Mouse (Mus musculus) 3134 (cell line): ENCODE data around the gene Slc6a20b.

ENCODE experiments used
- DNase-seq: peaks from one replicate; pipeline ENCODE4 v3.0.0-alpha.2; 2011; ENCODE audit warnings: low spot score; ENCODE audit not compliant: insufficient read length; ENCODE audit errors: extremely low read depth

Slc6a20b gene

DNA sequence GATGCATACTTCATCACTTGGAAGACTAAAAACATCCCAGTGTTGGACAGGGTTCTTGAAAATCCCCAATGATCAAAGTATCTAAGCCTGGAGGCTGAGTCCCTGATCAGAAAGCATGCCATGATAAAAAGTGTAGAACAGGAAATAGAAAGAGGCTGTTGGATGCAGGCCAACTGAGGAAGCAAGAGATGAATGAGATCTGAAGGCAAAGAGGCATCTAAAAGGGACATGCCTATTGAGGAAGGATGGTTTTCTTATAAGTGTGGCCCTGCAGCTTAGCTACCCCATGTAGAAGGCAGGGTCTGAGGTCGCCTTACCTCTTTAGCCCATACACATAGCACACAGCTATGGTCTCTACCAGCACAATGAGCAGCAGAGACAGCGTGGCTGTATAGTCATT lies 35.5 kb downstream of the Slc6a20b start:
- DNase-seq: no peak

DNA sequence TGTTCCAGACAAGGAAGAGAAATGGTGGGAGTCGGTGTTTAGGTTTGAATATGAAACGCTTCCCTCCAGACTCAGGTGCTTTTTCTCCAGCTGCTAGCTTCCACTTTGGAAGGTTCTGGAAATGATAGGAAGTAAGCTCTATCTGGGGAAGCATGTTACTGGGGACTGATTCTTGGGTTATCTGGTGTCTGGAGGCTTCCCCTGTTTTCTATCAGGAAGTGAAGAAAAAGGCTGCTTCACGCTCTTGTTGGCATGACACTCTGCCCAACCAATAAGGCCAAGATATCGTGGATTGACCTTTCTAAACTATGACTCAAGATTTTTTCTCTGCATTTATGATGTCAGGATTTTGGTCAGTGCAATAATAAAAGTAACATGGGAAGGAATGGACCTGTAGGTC lies 37.2 kb downstream of the Slc6a20b start:
- DNase-seq: no peak

DNA sequence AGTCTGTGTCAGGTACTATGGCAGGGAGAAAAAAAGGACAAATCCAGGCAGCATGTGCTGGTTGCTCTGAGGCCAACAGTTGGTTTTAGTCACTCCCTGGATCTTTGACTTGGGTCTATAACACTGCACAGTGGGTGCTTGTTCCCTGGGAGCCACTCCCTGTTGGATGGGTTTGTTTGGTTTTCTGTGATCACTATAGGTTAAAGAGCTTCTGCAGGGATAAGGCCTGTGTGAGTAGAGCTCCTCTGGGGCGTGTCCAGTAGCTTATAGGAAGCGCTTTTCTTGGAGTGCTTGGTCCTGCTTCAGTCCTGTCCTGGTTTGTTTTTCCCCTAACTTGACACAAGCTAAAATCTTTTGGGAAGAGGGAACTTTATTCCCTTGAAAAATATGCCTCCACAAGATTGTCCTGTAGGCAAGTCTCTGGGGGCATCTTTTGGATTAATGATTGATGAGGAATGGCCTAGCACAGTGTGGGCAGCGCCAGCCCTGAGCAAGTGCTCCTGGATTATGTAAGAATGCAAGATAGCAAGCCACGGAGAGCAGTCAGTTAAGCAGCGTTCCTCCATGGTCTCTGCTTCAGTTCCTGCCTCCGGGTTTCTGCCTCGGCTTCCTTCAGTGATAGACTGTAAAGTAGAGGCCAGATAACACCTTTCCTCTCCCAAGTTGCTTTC lies 43.0 kb downstream of the Slc6a20b start:
- DNase-seq: no peak

DNA sequence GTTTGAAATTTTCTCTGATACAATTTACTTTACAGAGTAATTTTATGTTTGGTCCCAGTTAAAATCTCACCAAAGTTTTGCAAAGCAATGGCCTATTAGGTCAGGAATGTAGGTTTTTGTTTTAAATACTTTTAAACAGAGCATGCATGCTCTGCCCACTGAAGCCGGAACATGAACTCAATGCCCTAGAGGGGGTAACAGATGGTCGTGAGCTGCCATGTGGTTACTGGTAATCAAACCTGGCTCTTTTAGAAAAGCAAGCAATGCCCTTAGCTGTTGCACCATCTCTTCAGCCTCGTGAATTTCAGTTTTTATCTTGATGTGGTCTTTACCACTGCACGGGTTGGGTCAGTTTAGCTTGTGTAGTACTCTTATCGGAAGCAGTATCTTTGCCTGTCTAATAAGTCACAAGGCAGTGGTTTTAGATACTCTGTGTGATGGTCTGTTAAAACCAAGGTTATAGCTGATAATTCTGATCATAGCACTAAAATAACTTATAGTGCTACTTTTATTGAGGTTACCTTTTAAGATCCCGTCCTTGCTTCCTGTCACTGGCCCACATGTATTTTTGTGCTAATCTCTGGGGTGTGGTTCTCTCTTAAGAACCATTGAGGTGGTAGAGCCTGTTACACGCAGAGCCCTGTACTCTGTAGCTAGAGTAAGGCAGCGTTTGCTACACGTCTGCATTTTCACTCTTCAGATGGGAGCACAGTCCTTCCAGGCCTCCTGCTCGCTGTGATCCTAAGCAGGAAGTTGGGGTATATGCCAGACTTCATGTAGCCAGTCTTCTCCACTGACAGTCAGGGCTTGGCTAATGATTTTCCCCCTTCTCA lies 54.8 kb downstream of the Slc6a20b start:
- DNase-seq: no peak

DNA sequence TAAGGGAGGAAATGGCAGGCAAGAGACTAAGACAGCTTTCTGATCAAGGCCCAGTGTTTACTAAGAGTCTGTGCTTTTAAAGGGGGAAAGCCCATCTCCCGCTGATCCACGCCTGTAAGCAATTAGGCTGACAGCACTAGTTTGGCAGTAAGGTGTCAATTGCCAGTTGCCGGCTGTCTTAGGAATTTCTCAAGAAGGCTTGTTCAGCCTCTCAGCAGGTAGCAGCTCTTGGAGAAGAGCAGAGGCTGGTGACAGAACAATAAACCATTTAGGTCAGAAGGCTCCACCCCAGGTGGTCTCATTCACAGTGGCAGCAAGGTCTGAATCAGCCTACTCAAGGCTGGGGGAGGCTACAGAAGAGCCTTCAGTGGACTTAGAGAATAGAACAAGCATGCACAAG lies 77.8 kb downstream of the Slc6a20b start:
- no peak for DNase-seq
